Mouse (Mus musculus) stomach, postnatal 0 days (tissue): ENCODE measurements at regions not wholly inside any gene's neighbourhood (a gene's known extent, or its start where the extent isn't known, plus 50 kb on each side); places are given as distances from the start of the nearest gene placed in this dataset.

Source experiments
- ATAC-seq: fragments of 200-750 bp; cut with Nextera tagmentation; 2 replicates; pipeline ENCODE4 v1.8.0; 2017; ENCODE audit not compliant: low FRiP score, low TSS enrichment
- DNase-seq: peaks from one replicate; pipeline ENCODE4 v3.0.0-alpha.2; 2016; ENCODE audit warnings: low spot score
- H3K27ac ChIP-seq: fragments of 300-500 bp; sonication (generic); replicated peaks from 2 replicates; pipeline ENCODE4 v1.5.1; 2014; ENCODE audit warnings: mild to moderate bottlenecking, control low read depth
- H3K27me3 ChIP-seq: fragments of 300-500 bp; sonication (generic); 2 replicates; pipeline ENCODE4 v1.6.1; 2014; ENCODE audit warnings: low read length; ENCODE audit not compliant: control insufficient read depth, insufficient read depth
- H3K36me3 ChIP-seq: fragments of 300-500 bp; sonication (generic); 2 replicates; pipeline ENCODE4 v1.6.1; 2014; ENCODE audit warnings: low read length, mixed read lengths; ENCODE audit not compliant: control insufficient read depth, insufficient read depth
- H3K4me1 ChIP-seq: fragments of 300-500 bp; sonication (generic); replicated peaks from 2 replicates; pipeline ENCODE4 v1.6.1; 2014; ENCODE audit warnings: antibody characterized with exemption; ENCODE audit not compliant: control insufficient read depth, insufficient read depth
- H3K4me2 ChIP-seq: fragments of 300-500 bp; sonication (generic); replicated peaks from 2 replicates; pipeline ENCODE4 v1.6.1; 2014; ENCODE audit warnings: low read depth, mild to moderate bottlenecking, control low read depth, moderate library complexity
- H3K4me3 ChIP-seq: fragments of 300-500 bp; sonication (generic); 2 replicates; pipeline ENCODE4 v1.5.1; 2014; ENCODE audit warnings: low read depth, low read length, control low read depth
- H3K9ac ChIP-seq: fragments of 300-500 bp; sonication (generic); 2 replicates; pipeline ENCODE4 v1.6.1; 2014; ENCODE audit warnings: mild to moderate bottlenecking, low read length, control low read depth, mixed read lengths
- H3K9me3 ChIP-seq: fragments of 300-500 bp; sonication (generic); 2 replicates; pipeline ENCODE4 v1.6.1; 2016; ENCODE audit warnings: low read length; ENCODE audit not compliant: control insufficient read depth
- CTCF ChIP-seq: IDR thresholded peaks from 2 replicates; pipeline ENCODE4 v1.5.1; 2016; ENCODE audit warnings: antibody characterized with exemption, low read depth, mild to moderate bottlenecking, moderate library complexity
- EP300 ChIP-seq: optimal IDR thresholded peaks from 2 replicates; pipeline ENCODE3; 2016; ENCODE audit warnings: antibody characterized with exemption
- WGBS: fragments of 180-500 bp; shearing (Covaris S2); extraction: QIAGEN DNeasy Blood & Tissue Kit; methylation state at CpG from one replicate; pipeline ENCODE4 v1.1.7; 2014; 5-methylcytosine and 5-hydroxymethylcytosine counted together

DNA sequence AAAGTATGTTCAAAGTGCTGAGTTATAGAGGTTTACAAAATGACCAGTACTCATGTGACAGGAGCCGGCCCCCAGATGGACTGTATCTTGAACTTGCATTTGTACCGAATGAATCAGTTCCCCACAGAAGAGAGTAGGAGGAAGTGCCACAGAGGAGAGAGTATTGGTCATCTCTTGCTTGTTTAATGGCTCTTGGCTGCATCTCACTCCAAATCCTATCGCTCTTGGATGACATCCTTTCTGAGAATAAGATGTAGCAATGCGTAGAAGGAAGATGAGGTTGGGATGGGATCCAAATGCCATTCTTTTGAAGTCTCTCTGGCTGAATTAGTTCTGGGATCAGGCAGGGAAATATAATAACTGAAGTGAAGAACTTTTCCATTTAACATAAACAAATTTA, 55.2 kb upstream of the Bmper start:
- 51% methylated on average over 4 of the region's 4 CpGs for WGBS
- Histone ChIP-seq H3K27me3 (no peaks in the 10 kb centered on the region), H3K9me3 (no peaks in the 10 kb centered on the region), H3K4me1 (no peaks in the 10 kb centered on the region), H3K9ac (no peak overlapping the region), H3K4me2 (no peak overlapping the region), H3K4me3 (no peak overlapping the region), H3K36me3 (no peaks in the 10 kb centered on the region), H3K27ac (no peak overlapping the region)
- ATAC-seq (peak; percentile 60; the same call in 1 of the 2 replicates), DNase-seq (no peak)
- TF ChIP-seq EP300 (no peak), CTCF (no peak)

- Histone ChIP-seq H3K4me2 (no peak overlapping the region), H3K9ac (no peak overlapping the region), H3K36me3 (no peaks in the 10 kb centered on the region), H3K27ac (no peak overlapping the region), H3K4me1 (no peaks in the 10 kb centered on the region), H3K9me3 (no peaks in the 10 kb centered on the region), H3K27me3 (no peaks in the 10 kb centered on the region), H3K4me3 (no peak overlapping the region)
- DNase-seq (no peak), ATAC-seq (no peak; the same call in 1 of the 2 replicates)
- no peak for TF ChIP-seq EP300
- TF ChIP-seq CTCF, result no peak
- 48% methylated on average over 4 of the region's 4 CpGs for WGBS
Observed at GRCm38 (mm10) chr9:23168149-23168548, 54.7 kb upstream of the Bmper start.

DNA sequence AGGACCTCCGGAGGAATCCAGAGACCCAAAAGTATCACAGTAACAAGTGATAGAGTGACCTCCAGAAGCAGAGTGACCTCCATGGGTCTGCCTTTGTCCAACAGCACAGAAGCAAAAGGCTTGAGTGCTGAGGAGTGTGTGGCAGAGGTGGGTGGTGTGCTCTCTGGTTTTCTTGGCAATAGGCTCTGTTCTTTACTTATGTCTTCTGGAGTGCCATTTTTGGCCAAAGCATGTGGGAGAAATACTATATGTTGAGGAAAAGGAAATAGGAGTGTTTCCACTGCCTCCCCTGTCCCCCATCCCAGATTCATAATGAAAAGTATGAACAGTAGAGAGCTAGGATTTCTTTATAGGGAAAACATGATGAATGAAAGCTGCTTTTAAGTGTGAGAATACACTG, 51.5 kb upstream of the Bmper start:
- H3K9me3 ChIP-seq, result no peaks in the 10 kb centered on the region
- ATAC-seq (no peak), DNase-seq (no peak)
- no peak overlapping the region for H3K27ac ChIP-seq
- no peak overlapping the region for H3K9ac ChIP-seq
- no peak overlapping the region for H3K4me3 ChIP-seq
- no peak for TF ChIP-seq EP300
- TF ChIP-seq CTCF, result no peak
- H3K4me2 ChIP-seq, result no peak overlapping the region
- H3K27me3 ChIP-seq, result no peaks in the 10 kb centered on the region
- 93% methylated on average over 1 of the region's 1 CpGs for WGBS
- no peaks in the 10 kb centered on the region for H3K36me3 ChIP-seq
- H3K4me1 ChIP-seq, result no peaks in the 10 kb centered on the region
